Mouse (Mus musculus): ENCODE data around the gene Bcl11b. TPM values are rescaled to one million over a fixed set of nuclear protein-coding genes. Genes with fewer than 3 reads are reported as not detected.

Bcl11b gene
- polyA plus RNA-seq, 1 experiment = 0.60 TPM

DNA sequence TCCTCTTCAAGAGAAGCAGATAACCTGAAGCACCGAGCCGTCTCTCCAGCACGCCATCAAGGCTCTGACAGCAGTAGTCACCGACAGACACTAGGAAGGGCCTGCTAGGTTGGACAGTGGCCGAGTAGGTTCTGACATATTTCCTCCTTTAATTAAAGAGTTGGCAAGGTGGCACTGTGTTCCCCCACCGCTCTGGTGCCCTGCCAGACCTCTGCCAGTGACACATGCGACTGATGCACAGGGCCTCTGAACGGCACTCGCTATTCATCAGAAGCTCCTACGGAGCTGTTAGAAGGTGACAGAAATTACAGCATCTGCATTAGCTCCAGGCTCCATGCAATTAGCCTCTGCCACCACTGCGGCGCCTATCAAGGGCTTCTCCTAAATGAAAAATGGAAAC is 8.6 kb upstream of the Bcl11b start:
- TF ChIP-seq POLR2A (IDR thresholded peaks at IDR 0.05; ENCODE audit: borderline replicate concordance, control insufficient read depth, low read depth, low read length) (no peak), CTCF (IDR thresholded peaks at IDR 0.05; ENCODE audit: control insufficient read depth, insufficient read depth, low read length) (no peak)
- WGBS = 84% methylated on average over 12 of the region's 12 CpGs
- no peaks in the 10 kb centered on the region for H3K4me1 ChIP-seq (ENCODE audit: control insufficient read depth, insufficient read depth, low read length)
- H3K27ac ChIP-seq (ENCODE audit: control insufficient read depth, insufficient read depth, low read depth, low read length, poor library complexity) = no peak overlapping the region
- H3K4me3 ChIP-seq (replicated peaks; ENCODE audit: control insufficient read depth, low read depth, low read length) = no peak overlapping the region

DNA sequence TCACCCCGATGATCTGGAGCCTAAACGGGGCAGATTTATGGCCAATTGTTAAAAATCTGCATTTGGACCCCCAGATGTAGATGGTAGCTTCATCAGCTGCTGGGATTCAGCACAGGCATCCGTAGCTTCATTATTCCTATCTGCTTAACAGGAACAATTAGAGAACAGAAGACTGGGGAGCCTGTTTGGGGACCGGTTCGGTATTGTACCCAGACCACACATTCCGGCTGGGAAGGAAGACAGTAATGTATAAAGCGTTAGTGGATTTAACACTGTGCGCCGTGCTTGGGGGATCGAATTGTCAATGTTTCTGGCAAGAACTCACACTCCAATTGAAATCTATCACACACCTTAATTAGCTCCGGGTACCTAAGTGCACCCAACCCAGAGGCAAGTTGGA is 6.9 kb upstream of the Bcl11b start:
- TF ChIP-seq POLR2A (IDR thresholded peaks at IDR 0.05; ENCODE audit: borderline replicate concordance, control insufficient read depth, low read depth, low read length) = no peak
- TF ChIP-seq CTCF (IDR thresholded peaks at IDR 0.05; ENCODE audit: control insufficient read depth, insufficient read depth, low read length) = no peak
- no peaks in the 10 kb centered on the region for H3K4me1 ChIP-seq (ENCODE audit: control insufficient read depth, insufficient read depth, low read length)
- 61% methylated on average over 11 of the region's 11 CpGs for WGBS
- no peak overlapping the region for H3K27ac ChIP-seq (ENCODE audit: control insufficient read depth, insufficient read depth, low read depth, low read length, poor library complexity)
- no peak overlapping the region for H3K4me3 ChIP-seq (replicated peaks; ENCODE audit: control insufficient read depth, low read depth, low read length)

DNA sequence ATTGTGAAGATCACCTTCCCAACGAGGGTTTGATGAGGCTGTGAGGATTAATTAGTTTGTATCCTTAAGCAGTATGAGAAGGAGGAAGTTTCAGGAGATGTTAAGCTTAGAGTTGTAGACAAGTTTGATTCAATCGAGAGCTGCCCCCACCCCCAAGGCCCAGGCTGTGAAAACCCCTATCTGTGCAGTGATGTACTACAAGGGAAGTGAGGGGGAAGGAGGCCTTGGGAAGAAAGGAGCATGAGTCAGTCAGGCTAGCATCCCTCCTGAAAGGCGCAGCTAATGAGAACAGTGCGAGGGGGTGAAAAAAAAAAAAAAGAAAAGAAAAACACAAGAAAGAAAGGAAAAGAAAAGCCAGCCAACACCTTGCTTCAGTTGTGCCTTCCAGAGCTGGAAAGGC is 5.8 kb upstream of the Bcl11b start:
- Histone ChIP-seq H3K4me3 (replicated peaks; ENCODE audit: control insufficient read depth, low read depth, low read length) (no peak overlapping the region), H3K27ac (ENCODE audit: control insufficient read depth, insufficient read depth, low read depth, low read length, poor library complexity) (no peak overlapping the region), H3K4me1 (ENCODE audit: control insufficient read depth, insufficient read depth, low read length) (no peaks in the 10 kb centered on the region)
- 39% methylated on average over 4 of the region's 4 CpGs for WGBS
- TF ChIP-seq CTCF (IDR thresholded peaks at IDR 0.05; ENCODE audit: control insufficient read depth, insufficient read depth, low read length) (no peak), POLR2A (IDR thresholded peaks at IDR 0.05; ENCODE audit: borderline replicate concordance, control insufficient read depth, low read depth, low read length) (no peak)

DNA sequence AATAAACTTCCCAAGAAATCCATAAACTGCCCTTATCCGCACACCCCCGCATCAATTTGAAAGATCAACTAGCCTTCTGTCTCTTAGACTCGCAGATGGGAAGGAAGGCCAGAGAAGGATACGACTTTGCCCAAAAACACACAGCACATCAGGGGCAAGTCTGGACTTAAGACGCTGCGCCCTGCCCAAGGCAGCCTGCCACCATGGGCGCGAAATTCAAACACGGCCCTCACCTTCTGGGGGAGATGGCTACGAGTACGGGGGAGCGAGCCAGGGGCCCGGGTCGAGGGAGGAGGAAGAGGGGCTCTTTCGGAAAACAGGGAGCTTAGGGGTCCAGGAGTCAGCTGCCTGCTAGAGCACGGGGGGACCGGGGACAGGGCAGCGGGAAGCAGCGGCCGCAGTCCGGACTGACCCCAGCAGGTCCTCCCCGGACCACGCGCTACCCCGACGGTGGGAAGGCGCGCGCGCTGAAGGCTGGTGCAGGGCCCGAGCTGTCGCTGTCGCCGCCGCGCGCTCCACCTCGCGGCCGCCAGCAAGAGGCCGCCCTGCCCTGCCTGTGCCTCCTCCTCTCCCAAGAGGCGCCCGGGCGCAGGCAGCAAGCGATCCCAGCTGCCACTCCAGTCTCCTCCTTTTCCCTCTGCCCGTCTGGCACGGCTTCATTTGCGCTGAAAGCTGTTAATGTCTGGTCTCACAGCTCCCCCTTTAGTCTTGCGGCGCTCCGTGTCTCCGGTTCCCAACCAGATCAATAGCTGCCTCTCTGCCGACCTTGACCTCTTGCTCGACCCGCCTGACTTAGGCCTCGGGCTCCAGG is 2.6 kb upstream of the Bcl11b start:
- H3K4me1 ChIP-seq (ENCODE audit: control insufficient read depth, insufficient read depth, low read length) = no peaks in the 10 kb centered on the region

DNA sequence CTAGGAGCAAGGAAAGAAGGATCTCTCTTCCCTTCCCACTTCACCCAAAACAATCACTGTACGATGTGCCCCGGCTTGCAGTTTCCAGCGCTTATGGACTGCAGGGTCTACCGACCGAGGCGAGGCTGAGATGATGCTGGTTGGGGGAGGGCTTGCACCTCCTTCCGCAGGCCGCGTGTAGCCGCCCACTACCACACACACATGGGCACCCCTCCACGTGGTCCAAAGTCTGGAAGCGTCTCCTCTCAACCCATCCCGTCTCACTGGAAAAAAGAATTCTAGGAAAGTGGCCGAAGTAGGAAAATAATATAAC is 2.0 kb upstream of the Bcl11b start:
- no peaks in the 10 kb centered on the region for H3K4me1 ChIP-seq (ENCODE audit: control insufficient read depth, insufficient read depth, low read length)
- TF ChIP-seq CTCF (IDR thresholded peaks at IDR 0.05; ENCODE audit: control insufficient read depth, insufficient read depth, low read length) = no peak
- TF ChIP-seq POLR2A (IDR thresholded peaks at IDR 0.05; ENCODE audit: borderline replicate concordance, control insufficient read depth, low read depth, low read length) = no peak
- H3K4me3 ChIP-seq (replicated peaks; ENCODE audit: control insufficient read depth, low read depth, low read length) = no peak overlapping the region
- no peak overlapping the region for H3K27ac ChIP-seq (ENCODE audit: control insufficient read depth, insufficient read depth, low read depth, low read length, poor library complexity)
- 10% methylated on average over 14 of the region's 14 CpGs for WGBS

More for the DNA sequence above, 2.6 kb upstream of the Bcl11b start:
- no peak overlapping the region for H3K27ac ChIP-seq (ENCODE audit: control insufficient read depth, insufficient read depth, low read depth, low read length, poor library complexity)
- 3% methylated on average over 56 of the region's 56 CpGs for WGBS
- TF ChIP-seq CTCF (IDR thresholded peaks at IDR 0.05; ENCODE audit: control insufficient read depth, insufficient read depth, low read length) (no peak), POLR2A (IDR thresholded peaks at IDR 0.05; ENCODE audit: borderline replicate concordance, control insufficient read depth, low read depth, low read length) (no peak)
- H3K4me3 ChIP-seq (replicated peaks; ENCODE audit: control insufficient read depth, low read depth, low read length) = no peak overlapping the region

DNA sequence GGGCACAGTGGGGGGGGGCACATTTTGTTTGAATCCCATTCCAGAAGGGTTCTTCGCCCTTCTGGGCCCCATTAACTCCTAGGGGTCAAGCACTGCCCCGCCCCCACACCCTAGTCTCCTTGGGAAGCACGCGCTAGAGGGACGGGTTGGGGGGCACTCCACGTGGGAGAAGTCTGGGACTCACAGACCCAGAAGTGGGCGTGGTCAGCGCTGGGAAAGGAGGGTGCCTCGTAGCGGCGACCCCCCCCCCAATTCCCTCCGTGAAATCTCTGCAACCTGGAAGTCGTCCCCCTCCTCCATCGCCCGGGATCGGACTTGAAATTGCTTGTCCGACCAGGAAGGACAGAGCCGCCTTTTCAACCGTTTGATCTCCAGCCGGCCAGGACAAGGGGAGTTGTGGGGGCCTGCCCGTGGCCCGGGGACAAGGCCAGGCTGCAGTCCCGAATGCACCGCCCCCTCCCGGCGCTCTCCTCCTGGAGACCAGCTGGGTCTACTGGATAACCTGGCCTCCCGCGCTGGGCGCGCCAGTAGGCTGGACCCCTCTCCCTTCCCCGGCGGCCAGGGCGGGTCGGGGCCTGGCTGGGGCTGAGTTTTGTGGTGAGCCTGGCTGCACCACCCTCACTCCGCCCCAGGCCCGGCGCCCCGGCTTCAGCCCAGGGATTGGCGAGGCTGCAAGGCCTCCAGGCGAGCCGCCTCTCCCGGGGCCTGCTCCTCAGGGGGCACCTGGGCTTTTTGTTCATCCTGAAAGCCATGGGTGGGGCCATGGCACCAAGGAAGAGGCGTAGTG is 1.5 kb upstream of the Bcl11b start:
- Histone ChIP-seq H3K4me1 (ENCODE audit: control insufficient read depth, insufficient read depth, low read length) (no peaks in the 10 kb centered on the region), H3K4me3 (replicated peaks; ENCODE audit: control insufficient read depth, low read depth, low read length) (no peak overlapping the region), H3K27ac (ENCODE audit: control insufficient read depth, insufficient read depth, low read depth, low read length, poor library complexity) (no peak overlapping the region)
- TF ChIP-seq POLR2A (IDR thresholded peaks at IDR 0.05; ENCODE audit: borderline replicate concordance, control insufficient read depth, low read depth, low read length) (no peak), CTCF (IDR thresholded peaks at IDR 0.05; ENCODE audit: control insufficient read depth, insufficient read depth, low read length) (no peak)
- 5% methylated on average over 43 of the region's 43 CpGs for WGBS

DNA sequence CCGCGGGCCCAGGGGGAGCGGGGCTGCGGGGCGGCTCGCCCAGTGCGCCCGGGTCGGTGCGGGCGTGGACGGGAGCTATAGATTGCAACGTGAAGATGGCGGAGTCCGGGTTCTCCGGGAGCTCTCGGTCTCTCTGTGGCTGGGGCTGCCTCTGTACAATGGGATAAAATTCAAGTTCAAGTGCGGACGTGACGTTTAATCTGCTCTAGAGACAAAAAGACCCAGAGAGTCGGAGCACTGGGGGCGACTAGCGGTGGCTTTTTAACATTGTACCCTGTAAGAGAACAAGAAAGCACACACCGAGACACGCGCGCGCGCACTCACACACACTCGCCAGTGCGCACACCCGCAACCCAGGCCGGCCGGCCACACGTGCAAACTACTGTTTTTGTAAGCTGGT is 526 bp upstream of the Bcl11b start:
- no peak for TF ChIP-seq POLR2A (IDR thresholded peaks at IDR 0.05; ENCODE audit: borderline replicate concordance, control insufficient read depth, low read depth, low read length)
- TF ChIP-seq CTCF (IDR thresholded peaks at IDR 0.05; ENCODE audit: control insufficient read depth, insufficient read depth, low read length) = no peak
- H3K4me1 ChIP-seq (ENCODE audit: control insufficient read depth, insufficient read depth, low read length) = no peaks in the 10 kb centered on the region
- 3% methylated on average over 35 of the region's 35 CpGs for WGBS
- peak overlapping the region; percentile 33; the same call in 1 of the 2 replicates for H3K27ac ChIP-seq (ENCODE audit: control insufficient read depth, insufficient read depth, low read depth, low read length, poor library complexity)
- no peak overlapping the region for H3K4me3 ChIP-seq (replicated peaks; ENCODE audit: control insufficient read depth, low read depth, low read length)

DNA sequence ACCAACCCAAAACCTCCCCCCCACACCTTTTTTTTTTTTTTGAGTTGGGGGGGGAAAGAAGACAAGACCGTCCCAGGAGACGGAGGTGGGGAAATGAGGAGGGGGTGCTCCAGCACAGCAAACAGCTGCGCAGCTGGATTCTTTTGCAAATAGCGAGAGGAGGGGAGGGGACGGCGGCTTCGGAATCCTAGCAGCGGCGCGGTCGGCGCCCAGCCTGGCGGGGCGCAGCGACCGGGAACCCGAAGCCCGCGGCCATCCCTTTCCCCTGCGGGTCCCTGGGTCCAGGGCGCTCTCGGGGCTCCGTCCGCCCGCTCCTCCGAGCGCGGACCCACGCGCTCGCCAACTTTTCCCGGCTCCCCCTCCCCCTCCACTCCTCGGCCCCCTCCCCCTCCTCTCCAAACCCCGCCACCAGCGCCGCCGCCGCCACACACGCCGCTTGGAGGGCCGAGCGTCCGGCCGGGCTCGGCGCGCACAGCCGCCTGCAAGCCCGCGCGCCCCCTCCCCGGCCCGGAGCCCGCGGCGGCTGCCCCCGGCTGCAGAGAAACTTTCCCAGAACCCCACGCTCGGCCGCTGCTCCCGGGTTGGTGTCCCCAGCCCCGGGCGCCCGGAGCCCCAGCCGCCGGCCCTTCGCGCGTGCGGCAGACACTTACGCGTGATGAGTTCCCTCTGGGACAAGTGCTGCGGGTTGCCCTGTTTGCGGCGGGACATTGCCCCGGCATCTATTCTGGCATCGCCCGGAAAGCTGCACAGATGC is 789 bp downstream of the Bcl11b start:
- Histone ChIP-seq H3K4me3 (replicated peaks; ENCODE audit: control insufficient read depth, low read depth, low read length) (no peak overlapping the region), H3K27ac (ENCODE audit: control insufficient read depth, insufficient read depth, low read depth, low read length, poor library complexity) (no peak overlapping the region; the same call in 1 of the 2 replicates), H3K4me1 (ENCODE audit: control insufficient read depth, insufficient read depth, low read length) (no peaks in the 10 kb centered on the region)
- under 1% methylated on average over 68 of the region's 78 CpGs for WGBS
- no peak for TF ChIP-seq POLR2A (IDR thresholded peaks at IDR 0.05; ENCODE audit: borderline replicate concordance, control insufficient read depth, low read depth, low read length)
- no peak for TF ChIP-seq CTCF (IDR thresholded peaks at IDR 0.05; ENCODE audit: control insufficient read depth, insufficient read depth, low read length)
